Mouse (Mus musculus): ENCODE measurements around the gene Epb41l4b. TPM values are rescaled to one million over a fixed set of nuclear protein-coding genes. Genes with fewer than 3 reads are reported as not detected.

The Epb41l4b gene
- polyA plus RNA-seq, 1 experiment from 2014 or later: 3.6 TPM

DNA sequence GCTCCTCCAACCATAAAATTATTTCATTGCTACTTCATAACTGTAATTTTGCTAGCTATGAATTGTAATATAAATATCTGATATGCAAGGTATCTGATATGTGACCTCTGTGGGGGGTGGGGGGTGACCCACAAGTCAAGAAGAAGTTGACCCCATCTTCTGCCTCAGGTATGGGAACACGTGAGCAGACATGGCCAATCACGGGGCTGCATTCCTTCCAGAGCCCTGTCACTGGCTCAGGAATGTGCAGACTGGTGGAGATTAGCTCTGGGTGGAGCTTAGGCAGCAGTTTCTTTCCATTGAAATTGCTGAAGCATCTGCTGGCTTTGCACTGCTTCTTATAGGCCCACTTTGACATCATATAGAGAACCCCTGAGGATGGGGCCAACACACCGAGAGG, 4.9 kb upstream of the Epb41l4b start:
- Histone ChIP-seq H3K9me3 (no peaks in the 10 kb centered on the region), H3K4me3 (no peak overlapping the region), H3K4me2 (no peak overlapping the region), H3K27me3 (0 out of 2 replicates have a peak, but pooled peaks cover 4% of the 10 kb centered on the region), H3K27ac (no peak overlapping the region), H3K4me1 (peaks cover 6% of the 10 kb centered on the region), H3K9ac (no peak overlapping the region), H3K36me3 (no peaks in the 10 kb centered on the region)
- ATAC-seq (ENCODE audit: insufficient number of reproducible peaks, low FRiP score, low TSS enrichment, low read depth): no peak
- 54% methylated on average over 3 of the region's 3 CpGs for WGBS

DNA sequence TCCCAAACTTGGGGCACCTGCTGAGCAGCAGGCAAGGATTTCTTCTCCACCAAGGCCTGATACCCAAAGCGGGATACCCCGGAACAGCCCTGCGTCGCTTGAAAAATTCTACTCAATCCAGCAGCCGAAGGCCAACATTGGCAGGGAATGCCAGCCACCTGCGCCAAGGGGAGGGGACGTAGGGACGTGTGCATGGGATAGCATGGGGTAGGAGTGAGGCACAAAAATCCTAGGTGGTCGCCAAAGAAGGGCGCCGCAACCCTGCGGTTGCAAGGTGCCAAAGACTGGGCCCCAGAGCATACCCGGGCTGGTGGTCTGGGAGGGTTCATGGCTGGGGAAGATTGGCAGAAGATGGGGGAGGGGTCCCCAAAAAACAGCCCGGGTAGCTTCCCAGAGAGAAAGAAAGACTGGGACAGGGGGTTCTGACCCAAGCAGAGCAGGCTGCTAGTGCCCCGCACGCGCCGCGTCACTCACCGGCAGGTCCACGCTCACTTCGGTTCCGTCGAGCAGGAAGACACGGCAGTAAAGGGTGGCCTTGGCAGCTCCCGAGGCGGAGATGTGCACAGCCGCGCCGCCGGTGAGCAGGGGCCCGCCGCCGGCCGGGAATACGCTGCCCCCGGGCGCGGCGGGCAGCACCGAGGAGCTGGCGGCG, 737 bp downstream of the Epb41l4b start:
- Histone ChIP-seq H3K4me3 (peak overlapping the region; percentile 61), H3K27ac (no peak overlapping the region), H3K9me3 (no peaks in the 10 kb centered on the region), H3K4me2 (peak overlapping the region; percentile 97), H3K4me1 (peaks cover 47% of the 10 kb centered on the region), H3K36me3 (no peaks in the 10 kb centered on the region), H3K27me3 (peaks cover 20% of the 10 kb centered on the region), H3K9ac (peak overlapping the region; percentile 69)
- 2% methylated on average over 40 of the region's 43 CpGs for WGBS
- ATAC-seq (ENCODE audit: insufficient number of reproducible peaks, low FRiP score, low TSS enrichment, low read depth): no peak

DNA sequence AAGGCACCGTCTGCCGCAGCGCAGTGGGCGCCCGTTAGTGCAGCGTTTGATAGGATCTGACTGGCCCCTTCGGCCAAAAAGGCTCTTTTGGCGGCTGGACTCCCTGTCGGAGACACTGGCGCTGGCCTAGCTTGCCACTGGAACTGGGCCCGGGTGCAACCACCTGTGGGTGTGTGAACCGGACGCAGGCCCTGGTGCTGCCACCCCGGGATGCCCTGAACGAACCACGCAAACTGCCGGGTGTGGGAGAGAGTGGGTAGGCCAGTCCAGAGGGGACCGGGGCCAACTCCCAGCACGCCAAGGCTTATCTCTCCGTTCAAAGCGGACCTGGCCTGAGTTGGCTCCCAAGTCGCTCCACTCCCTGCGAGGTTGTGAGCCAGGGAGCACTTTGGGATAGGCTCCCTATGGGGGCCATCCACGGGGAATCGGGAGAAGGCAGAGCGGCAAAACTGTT, 1.3 kb downstream of the Epb41l4b start:
- peak overlapping the region; percentile 35; the same call in 1 of the 2 replicates for H3K9ac ChIP-seq
- no peaks in the 10 kb centered on the region for H3K36me3 ChIP-seq
- 7% methylated on average over 26 of the region's 26 CpGs for WGBS
- peaks cover 20% of the 10 kb centered on the region for H3K27me3 ChIP-seq
- peak overlapping the region; percentile 97 for H3K4me2 ChIP-seq
- ATAC-seq (ENCODE audit: insufficient number of reproducible peaks, low FRiP score, low TSS enrichment, low read depth): no peak
- peaks cover 48% of the 10 kb centered on the region for H3K4me1 ChIP-seq
- no peaks in the 10 kb centered on the region for H3K9me3 ChIP-seq
- peak overlapping the region; percentile 61 for H3K4me3 ChIP-seq
- H3K27ac ChIP-seq: no peak overlapping the region

DNA sequence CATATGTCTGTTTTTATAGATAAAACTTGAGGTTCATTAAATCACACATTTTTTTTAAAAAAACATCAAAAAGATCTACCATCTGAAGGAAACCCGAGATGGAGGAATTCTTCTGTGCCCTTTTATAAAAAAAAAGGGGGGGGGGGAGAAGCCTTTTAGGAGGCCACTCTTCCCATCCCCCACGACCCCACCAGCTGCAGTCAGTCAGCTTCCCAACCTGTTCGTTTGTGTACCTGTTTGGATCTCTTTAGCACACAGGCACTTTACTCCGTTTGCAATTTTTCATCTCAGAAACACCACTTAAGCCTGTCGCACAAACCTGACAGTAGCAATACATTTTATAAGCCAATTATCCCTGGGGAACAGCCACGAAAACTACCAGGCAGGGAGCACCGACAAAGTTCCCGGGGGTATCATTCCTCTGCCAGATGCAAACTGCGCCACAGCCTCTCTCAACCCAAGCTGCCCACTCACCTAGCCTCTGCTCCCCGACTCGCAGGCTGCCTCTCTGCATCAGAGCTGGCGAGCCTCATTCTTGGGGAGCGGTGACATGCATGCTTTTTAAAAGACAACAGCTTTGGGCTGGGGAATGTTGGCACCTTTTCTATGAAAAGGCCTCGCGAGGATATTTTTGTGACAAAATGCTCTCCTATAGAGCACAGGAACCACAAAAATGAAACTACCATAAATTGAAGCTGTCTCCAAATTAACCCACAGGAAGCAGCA, 2.1 kb downstream of the Epb41l4b start:
- 0 out of 2 replicates have a peak overlapping the region, but pooled peaks have one; percentile 35 for H3K9ac ChIP-seq
- peaks cover 48% of the 10 kb centered on the region for H3K4me1 ChIP-seq
- H3K27ac ChIP-seq: no peak overlapping the region
- no peak for ATAC-seq (ENCODE audit: insufficient number of reproducible peaks, low FRiP score, low TSS enrichment, low read depth)
- H3K36me3 ChIP-seq: no peaks in the 10 kb centered on the region
- 13% methylated on average over 15 of the region's 15 CpGs for WGBS
- no peaks in the 10 kb centered on the region for H3K9me3 ChIP-seq
- peak overlapping the region; percentile 97 for H3K4me2 ChIP-seq
- H3K27me3 ChIP-seq: peaks cover 20% of the 10 kb centered on the region
- peak overlapping the region; percentile 61 for H3K4me3 ChIP-seq

DNA sequence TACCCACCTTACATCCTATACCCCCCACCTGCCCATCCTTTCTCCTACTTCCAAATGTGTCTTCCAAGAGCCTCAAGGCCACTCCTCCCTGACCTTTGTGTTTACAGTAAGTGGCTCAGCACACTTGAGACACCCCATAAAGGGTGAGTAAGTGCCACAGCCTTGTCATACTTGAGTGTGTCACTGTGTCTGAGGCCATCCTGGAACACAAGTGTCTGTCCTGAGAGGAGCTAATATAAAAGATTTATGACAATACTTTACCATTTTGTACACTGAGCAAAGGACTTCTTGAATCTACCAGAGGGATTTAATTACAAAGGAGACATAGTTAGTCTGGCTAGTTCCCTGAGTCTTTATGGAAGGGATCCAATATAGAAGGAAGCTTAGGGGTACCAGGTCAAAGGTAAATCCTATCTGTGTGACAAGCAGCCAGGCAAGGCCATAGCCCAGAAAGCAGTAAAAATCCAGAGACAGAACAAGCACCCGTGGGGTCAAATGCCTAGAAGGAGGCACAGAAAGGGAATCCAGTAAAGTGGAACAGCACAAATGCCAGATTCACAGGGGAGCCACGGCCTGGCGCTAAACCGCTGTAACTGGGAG, 2.9 kb downstream of the Epb41l4b start:
- Histone ChIP-seq H3K9ac (no peak overlapping the region), H3K27me3 (peaks cover 20% of the 10 kb centered on the region), H3K36me3 (no peaks in the 10 kb centered on the region), H3K9me3 (no peaks in the 10 kb centered on the region), H3K27ac (no peak overlapping the region), H3K4me2 (no peak overlapping the region), H3K4me1 (peaks cover 48% of the 10 kb centered on the region), H3K4me3 (no peak overlapping the region)
- no peak for ATAC-seq (ENCODE audit: insufficient number of reproducible peaks, low FRiP score, low TSS enrichment, low read depth)
- WGBS: 34% methylated on average over 4 of the region's 4 CpGs

DNA sequence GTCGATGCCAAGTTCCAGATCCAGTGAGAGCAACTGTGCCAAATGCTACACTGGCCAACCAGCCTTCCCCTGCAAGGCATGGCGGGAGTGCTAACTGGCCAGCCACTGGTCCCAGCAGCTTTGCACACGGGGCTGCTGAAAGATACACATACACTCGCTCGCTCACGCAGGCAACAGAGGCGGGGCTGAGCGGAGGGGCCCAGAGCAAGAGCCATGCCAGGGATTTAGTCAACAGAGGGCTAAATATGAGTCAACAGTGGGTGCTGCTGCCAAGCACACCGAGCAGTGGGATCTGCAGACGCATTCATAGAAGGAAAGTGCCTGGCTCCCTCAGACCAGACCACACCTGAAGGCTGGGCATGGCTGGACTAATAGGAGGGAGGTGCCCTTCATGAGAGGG, 3.8 kb downstream of the Epb41l4b start:
- Histone ChIP-seq H3K9me3 (no peaks in the 10 kb centered on the region), H3K9ac (no peak overlapping the region), H3K4me2 (peak overlapping the region; percentile 25; the same call in 1 of the 2 replicates), H3K4me1 (peaks cover 48% of the 10 kb centered on the region), H3K36me3 (no peaks in the 10 kb centered on the region), H3K4me3 (no peak overlapping the region), H3K27me3 (peaks cover 19% of the 10 kb centered on the region), H3K27ac (peak overlapping the region; percentile 27; the same call in 1 of the 2 replicates)
- WGBS: 59% methylated on average over 10 of the region's 10 CpGs
- peak; percentile 59 for ATAC-seq (ENCODE audit: insufficient number of reproducible peaks, low FRiP score, low TSS enrichment, low read depth)

DNA sequence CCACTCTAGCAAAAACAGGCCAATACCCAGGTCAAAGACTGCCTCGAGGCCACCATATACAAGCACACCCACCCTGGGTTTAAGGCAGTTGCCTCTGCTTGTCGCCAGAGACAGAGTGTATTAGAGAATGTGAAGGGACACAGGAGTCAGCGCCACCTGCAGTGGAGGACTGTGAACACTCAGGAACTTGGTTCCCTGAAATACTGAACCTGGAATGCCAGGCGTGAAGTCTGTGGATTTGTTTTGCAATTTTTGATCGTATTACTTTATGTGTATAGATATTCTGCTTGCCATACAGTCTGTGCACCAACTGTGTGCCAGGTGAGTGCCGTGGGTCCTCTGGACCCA, 5.2 kb downstream of the Epb41l4b start:
- Histone ChIP-seq H3K4me2 (no peak overlapping the region), H3K27ac (no peak overlapping the region), H3K9ac (no peak overlapping the region), H3K4me1 (peaks cover 48% of the 10 kb centered on the region), H3K27me3 (peaks cover 15% of the 10 kb centered on the region), H3K4me3 (no peak overlapping the region), H3K9me3 (no peaks in the 10 kb centered on the region), H3K36me3 (no peaks in the 10 kb centered on the region)
- ATAC-seq (ENCODE audit: insufficient number of reproducible peaks, low FRiP score, low TSS enrichment, low read depth): no peak
- WGBS: 71% methylated on average over 6 of the region's 6 CpGs

DNA sequence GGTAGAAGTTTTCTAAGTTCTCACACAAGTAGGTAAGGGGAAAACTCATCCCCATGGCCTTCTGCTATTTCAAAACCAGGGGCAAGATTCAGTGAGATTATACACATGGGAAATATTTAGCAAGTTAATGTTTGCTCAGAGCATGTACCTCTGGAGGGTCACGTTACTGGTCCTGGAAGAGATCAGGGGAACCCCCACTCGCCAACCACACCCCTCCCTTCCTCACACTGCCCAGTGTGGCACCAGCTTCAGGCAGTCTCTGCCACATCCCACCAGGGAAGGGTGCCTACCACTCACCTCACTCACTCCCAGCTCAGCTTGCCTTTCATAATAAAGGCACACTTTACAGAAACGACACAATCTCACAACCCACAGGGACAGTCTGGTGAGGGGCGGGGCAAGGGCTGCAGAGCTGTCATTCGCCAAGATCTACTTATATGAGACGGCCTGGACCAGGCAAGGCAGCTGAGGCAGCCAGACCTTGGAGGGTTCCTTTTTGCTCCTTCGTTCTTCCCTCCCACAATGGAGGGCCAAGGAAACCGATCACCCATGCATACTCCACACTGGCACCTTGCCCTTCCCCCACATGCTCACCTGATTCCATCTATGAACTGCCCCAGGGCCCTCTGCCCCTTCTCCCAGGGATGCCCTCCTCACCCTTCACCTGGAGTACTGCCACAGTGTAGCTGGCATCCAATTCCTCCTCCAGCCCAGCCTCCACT, 5.7 kb downstream of the Epb41l4b start:
- H3K4me2 ChIP-seq: no peak overlapping the region
- WGBS: 58% methylated on average over 8 of the region's 8 CpGs
- H3K36me3 ChIP-seq: no peaks in the 10 kb centered on the region
- H3K9me3 ChIP-seq: no peaks in the 10 kb centered on the region
- ATAC-seq (ENCODE audit: insufficient number of reproducible peaks, low FRiP score, low TSS enrichment, low read depth): no peak
- peaks cover 44% of the 10 kb centered on the region for H3K4me1 ChIP-seq
- no peak overlapping the region for H3K9ac ChIP-seq
- H3K27me3 ChIP-seq: peaks cover 15% of the 10 kb centered on the region
- no peak overlapping the region for H3K27ac ChIP-seq
- no peak overlapping the region for H3K4me3 ChIP-seq

DNA sequence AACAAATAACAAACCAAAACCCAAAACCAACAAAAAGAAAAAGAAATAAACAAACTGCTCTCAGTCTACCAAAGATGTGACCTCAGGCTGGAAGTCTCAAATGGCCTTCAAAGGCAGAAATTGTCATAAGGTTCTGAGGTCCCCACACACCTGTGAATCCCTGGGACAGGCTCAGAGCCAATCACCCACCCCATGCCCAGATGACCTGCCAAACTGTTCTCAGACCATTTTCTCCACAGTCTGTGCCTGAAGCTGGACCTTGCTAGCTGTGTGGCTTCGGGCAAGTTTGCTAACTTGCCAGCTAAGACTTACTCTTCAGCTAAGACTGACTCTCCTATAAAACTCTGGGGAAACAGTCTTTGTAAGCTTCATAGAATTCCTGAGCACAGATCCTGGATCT, 7.8 kb downstream of the Epb41l4b start:
- Histone ChIP-seq H3K9me3 (no peaks in the 10 kb centered on the region), H3K9ac (no peak overlapping the region), H3K4me2 (no peak overlapping the region), H3K27me3 (peaks cover 3% of the 10 kb centered on the region), H3K4me3 (no peak overlapping the region), H3K4me1 (peaks cover 25% of the 10 kb centered on the region), H3K36me3 (no peaks in the 10 kb centered on the region), H3K27ac (no peak overlapping the region)
- no peak for ATAC-seq (ENCODE audit: insufficient number of reproducible peaks, low FRiP score, low TSS enrichment, low read depth)
- 67% methylated on average over 1 of the region's 1 CpGs for WGBS

DNA sequence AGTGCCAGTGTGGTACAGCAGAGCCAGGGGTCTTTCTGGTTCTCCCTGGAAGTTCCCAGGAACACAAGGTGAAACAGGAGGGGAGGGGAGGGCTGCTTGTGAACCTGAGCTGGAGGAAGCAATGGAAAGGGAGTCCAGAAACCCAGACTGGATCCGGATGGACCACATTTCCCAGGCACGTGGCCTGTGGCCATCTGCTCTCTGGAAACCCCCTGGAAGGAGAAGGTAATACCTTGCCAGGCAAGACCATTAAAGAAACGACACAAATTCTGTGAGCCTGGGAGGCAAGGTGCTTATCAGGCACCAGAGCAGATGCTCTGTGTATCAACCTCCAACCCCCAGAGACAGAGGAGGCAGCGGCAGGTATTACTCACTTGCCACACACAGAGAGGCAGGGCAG, 8.7 kb downstream of the Epb41l4b start:
- Histone ChIP-seq H3K9ac (no peak overlapping the region), H3K9me3 (no peaks in the 10 kb centered on the region), H3K27ac (no peak overlapping the region), H3K4me1 (peaks cover 20% of the 10 kb centered on the region), H3K4me2 (no peak overlapping the region), H3K4me3 (no peak overlapping the region), H3K27me3 (peaks cover 2% of the 10 kb centered on the region; the same call in 1 of the 2 replicates), H3K36me3 (no peaks in the 10 kb centered on the region)
- 26% methylated on average over 4 of the region's 4 CpGs for WGBS
- ATAC-seq (ENCODE audit: insufficient number of reproducible peaks, low FRiP score, low TSS enrichment, low read depth): no peak

DNA sequence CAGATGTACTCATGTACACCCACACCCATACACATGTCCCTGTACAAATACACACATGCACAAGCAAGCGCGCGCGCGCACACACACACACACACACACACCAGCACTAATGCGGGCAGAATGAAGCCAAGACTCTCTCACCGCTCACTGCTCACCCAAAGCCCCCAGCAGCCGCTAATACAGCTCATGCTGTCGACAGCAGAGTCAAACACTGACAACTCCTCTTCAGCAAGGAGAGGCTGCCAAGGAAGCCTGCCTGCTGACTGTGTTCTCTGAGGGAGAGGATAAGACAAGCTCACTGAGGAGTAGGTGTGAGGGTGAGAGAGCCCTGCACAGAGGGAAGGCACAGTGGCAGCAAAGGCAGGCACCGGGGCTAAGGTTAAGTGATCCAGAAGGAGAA, 11.4 kb downstream of the Epb41l4b start:
- 84% methylated on average over 10 of the region's 10 CpGs for WGBS
- Histone ChIP-seq H3K27ac (no peak overlapping the region), H3K4me3 (no peak overlapping the region), H3K9ac (no peak overlapping the region), H3K4me1 (peaks cover 2% of the 10 kb centered on the region; the same call in 1 of the 2 replicates), H3K9me3 (no peaks in the 10 kb centered on the region), H3K36me3 (no peaks in the 10 kb centered on the region), H3K4me2 (no peak overlapping the region), H3K27me3 (no peaks in the 10 kb centered on the region)
- ATAC-seq (ENCODE audit: insufficient number of reproducible peaks, low FRiP score, low TSS enrichment, low read depth): no peak
